Mouse (Mus musculus) brain, embryonic 14.5 days (tissue): ENCODE data around the gene Tjp1.

Source experiments
- CTCF ChIP-seq: fragments of 200-500 bp; IDR thresholded peaks from 2 replicates; pipeline ENCODE4 v1.5.1; 2012; ENCODE audit warnings: inconsistent platforms, mild to moderate bottlenecking, moderate library complexity, borderline replicate concordance; ENCODE audit not compliant: insufficient read depth, insufficient read length; ENCODE audit errors: extremely low read depth
- POLR2A ChIP-seq: fragments of 200-500 bp; IDR thresholded peaks from 2 replicates; pipeline ENCODE4 v1.6.1; 2012; ENCODE audit warnings: mild to moderate bottlenecking, inconsistent platforms, borderline replicate concordance; ENCODE audit not compliant: poor library complexity, insufficient read depth, insufficient read length, severe bottlenecking; ENCODE audit errors: extremely low read depth

- TF ChIP-seq CTCF: no peak
- no peak for TF ChIP-seq POLR2A
These were observed 45.4 kb downstream of the Tjp1 start for GRCm38 (mm10) chr7:65482216-65482615.
